Mouse (Mus musculus): Measurements from ENCODE around the gene Slc35f1.

The Slc35f1 gene

DNA sequence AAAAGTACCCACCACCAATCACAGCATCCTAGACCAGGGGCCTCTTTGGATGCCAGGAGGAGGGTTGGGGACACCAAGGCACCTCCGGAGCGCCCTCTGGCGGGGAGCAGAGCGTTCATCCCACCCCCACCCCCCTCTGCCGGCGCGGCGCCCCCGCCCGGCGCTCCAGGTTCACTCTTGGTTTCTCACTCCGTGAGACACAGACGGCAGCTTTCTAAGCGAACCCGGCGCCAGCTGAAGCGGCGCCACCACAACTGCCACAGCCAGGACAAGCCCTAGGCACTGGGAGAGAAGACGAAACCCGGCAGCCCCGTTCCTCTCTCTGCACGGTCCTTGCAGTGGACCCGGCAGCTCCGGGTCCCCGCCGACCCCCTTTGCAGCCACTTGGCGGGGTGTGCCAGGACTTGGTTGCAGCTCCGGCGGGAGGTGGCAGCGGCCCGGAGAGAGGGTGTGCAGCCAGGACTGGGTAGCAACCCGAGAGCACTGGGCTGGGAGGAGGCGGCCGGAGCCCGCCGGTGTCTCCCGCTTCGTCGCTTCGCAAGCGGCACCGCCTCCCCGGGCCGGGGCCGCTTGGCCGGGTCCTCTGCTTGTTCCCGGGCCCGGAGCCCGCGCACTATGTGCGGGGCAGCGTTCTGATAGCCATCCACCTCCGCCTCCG, at the start of gene Slc35f1:
Slc35f1 (plus strand) TSS at position 200 of the 658 bp plus-strand sequence.
- DNase-seq (ENCODE audit: low read depth): peak; percentile 4

DNA sequence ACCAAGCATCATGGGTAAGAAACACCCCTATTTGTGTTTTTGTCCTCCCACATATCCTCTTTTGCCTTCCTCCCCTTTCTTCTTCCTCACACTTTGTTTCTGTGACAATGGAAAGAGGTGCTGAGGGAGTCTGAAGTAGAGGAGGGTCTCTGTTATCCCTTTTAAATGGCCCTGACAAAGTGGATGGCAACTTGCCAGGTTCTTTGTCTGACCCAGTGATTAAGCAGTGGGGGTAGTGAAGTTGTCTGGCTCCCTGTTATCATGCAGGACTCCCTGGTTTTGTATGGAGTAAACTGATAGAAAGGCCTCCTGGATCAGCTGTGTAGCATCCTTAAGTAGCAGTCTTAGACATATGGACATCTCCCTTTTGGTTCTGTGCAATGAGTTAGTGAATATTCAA, 19.1 kb upstream of the Slc35f1 start:
- no peak for DNase-seq (ENCODE audit: low read depth)

DNA sequence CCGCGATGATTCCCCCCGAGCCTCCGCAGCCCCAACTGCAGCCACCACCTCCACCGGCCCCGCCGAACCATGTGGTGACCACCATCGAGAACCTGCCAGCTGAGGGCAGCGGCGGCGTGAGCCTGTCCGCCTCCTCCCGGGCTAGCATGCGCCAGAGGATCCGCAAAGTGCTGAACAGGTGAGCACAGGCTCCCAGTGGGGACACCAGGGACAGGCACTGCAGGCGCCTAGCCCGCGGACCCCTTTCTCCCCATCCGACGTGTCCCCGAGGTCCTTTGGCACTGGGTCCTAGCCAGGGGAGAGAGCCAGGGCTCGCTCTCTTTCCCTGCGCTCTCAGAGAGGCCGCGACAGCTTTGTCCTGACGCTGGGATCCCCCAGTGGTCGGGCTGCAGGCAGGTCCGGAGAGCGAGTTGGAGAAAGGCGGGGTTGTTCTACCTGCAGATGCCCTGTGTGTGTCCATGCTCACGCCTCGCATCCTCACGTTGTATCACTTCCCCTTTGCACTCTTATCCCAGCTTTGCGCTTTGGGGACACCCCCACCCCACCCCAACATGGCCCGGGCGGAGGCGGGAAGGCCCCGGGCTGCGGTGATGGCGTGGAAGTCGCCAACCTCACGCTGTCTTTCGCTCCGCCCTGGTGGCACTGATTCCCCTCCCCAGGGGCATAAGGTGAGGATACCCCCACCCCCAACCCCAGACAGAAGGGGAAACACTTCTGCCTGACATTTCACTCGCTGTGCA, 829 bp downstream of the Slc35f1 start:
- DNase-seq (ENCODE audit: low read depth): no peak

DNA sequence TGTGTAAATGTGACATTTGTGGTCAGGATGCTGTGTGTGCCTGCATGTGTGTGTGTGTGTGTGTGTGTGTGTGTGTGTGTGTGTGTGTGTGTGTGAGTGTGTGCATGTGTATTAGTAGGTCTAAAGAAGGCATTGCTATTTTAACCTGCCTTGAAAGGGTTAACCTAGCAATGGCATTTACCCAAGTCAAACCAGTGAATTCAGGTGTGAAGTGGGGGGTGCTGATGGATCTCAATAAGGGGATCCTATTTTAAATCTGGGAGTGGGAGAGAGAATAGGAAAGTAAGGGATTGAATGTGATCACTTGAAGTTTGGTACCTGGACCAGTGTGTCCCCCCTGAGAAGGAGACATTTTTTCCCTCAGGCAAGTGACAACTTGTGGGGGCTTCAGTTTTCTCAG, 13.4 kb downstream of the Slc35f1 start:
- DNase-seq (ENCODE audit: low read depth): no peak

DNA sequence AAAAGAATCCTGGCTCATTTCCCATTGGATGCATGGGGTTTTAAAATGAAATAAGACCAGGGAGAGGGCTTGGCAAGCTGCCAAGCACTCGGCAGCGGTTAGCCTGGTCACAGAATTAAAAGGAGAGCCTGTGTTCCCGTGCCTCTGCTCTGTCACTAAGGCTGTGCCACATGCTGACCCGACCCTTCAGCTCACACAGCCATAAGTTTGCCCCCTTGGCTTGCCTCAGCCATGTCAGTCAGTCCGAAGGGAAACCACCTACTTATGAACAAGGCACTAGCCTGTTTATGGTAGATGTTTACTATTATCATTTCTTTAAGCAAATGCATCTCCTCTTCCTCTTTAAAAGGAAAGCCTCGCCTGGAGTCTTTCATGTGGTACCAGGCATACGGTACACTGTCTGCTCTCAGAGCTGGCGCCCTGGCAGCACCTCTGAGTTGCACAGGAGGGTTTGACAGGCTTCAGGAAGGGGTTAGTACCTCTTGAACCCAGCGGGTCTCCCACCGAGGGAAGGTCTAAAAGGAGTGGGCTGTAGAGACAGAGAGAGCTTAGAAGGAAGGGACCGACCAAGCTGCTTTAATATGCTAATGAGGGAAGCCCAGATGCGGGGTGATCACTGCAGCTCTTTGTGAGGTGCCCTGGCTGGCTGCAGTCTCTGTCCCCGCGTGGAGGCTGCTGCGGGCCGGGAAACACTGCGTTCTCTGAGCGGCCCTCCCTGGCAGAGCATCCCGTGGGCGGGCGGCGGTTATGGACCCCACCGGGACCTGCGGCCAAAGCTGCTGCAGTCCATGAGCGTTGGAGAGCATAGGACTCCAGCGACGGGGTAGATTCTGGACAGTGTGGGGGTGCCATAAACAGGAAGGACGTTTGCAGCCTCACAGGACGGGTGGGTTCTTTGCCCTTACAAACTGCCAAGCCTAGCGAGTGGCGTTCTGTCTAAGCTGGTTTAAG, 14.0 kb downstream of the Slc35f1 start:
- DNase-seq (ENCODE audit: low read depth): no peak

DNA sequence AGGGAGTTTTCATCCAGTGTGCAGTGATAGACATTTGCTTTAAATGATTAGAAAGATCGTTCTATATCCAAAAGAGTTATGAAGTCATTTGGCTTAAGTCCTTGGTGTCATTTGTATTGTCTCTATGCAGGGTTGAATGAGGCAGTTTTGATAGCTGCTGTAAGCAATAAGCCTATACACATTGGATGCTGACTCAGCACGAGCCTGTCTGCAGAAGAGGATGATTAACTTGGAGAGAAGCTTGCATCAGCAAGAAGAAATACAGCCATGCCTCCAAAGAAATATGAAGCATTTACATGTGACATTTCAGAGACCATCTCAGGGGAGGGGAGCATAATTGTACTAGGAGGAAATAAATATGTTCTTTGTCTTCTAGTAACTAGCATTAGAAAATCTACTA, 19.1 kb downstream of the Slc35f1 start:
- DNase-seq (ENCODE audit: low read depth): no peak

DNA sequence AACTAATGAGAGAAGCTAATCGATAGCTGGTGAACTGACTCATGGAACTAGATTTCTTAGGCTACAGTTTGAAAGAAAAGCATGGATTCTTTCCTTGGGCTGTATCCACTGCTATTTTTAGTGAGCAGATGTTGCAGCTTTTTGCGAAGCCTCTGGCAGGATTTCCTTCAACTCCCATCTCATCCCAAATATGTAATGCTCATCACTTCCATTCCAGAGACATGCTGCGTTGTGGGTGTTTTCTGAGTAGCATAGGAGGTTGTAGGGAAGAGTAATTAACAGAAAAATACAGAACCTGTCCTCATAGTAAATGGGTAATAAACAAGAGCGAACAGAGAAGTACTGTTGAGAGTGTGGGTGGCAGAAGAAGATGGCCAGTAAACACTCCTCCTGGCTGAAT, 21.8 kb downstream of the Slc35f1 start:
- no peak for DNase-seq (ENCODE audit: low read depth)

DNA sequence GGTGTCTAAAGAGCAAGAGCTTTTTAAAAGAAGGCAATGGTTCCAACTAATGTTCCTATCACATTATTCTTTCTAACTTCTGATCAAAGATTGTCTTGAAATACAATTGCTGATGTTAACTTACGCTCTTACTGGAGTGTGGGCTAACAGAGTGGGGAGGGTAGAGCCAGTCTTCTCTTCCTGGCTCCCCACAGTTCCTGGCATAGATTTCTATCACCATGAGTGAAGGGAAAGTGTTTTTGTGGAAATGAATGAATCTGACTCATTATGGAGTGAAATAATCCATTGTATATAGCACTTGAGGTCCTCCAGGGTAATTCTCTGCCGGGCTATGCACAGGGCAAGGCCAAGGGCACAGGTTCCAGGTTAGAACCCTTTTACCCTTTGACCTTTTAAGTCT, 24.2 kb downstream of the Slc35f1 start:
- no peak for DNase-seq (ENCODE audit: low read depth)

DNA sequence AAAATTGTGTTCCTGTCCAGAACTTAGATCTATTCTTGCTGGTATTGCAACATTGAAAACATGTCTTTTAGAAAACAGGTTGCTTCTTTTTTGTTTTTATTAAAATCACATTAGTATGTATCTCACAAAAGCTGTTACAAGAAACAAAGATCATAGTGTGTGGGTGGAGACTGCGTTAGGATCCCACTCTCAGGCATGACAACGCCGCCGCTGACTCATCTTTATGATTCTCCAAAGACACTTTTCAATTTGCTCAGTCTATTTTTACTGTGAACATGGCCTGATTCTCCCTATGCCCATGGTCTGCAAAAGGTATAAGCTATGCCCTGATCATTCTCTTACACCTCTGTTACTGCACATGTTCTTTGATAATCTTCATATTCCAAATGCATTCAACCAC, 24.8 kb downstream of the Slc35f1 start:
- no peak for DNase-seq (ENCODE audit: low read depth)

DNA sequence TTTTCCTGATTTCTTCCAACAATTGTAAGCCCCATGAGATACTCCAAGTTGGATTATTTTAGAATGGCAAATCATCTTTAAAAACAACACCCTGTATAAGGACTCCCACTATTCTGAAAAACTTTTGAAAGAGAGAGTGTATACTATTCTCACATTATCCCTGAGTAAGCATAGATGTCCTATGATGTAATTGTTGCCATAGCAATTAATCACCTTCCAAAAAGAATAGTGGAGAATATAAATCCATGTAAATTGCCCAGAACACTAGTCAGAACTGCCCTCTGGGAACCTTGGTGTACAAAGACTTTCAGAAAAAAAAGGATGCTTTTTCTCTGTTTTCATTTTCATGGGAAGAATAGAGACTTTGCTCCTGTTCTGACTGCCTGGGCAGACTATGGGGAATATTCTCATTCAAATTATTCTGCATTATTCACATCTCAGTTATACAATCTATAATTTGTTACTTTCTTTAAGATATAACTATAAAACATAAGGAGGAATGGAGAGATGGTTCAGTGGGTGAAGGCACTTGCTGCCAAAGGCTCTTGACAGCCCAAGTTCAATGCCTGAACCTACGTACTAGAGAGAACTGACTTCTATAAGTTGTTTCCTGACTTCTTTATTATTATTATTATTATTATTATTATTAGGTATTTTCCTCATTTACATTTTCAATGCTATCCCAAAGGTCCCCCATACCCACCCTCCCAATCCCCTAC, 28.0 kb downstream of the Slc35f1 start:
- no peak for DNase-seq (ENCODE audit: low read depth)

DNA sequence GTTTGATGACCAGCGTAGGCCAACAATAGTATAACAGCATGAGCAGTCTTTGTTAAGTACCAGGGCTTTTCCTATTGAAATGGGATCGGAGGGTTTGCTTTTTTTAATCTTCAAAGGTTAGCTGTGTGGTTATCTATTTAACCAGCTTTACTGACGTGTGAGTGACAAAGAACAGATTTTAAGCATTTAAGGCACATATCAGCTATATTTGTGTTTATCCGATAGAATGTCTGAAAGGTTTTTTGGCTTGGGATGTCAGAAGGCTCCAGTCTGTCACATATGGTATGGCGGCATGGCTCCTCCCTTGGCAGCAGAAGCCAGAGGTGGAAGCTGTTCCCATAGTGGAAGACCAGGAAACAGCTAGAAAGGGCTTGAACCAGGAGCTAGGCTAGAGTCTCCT, 36.3 kb downstream of the Slc35f1 start:
- DNase-seq (ENCODE audit: low read depth): no peak

DNA sequence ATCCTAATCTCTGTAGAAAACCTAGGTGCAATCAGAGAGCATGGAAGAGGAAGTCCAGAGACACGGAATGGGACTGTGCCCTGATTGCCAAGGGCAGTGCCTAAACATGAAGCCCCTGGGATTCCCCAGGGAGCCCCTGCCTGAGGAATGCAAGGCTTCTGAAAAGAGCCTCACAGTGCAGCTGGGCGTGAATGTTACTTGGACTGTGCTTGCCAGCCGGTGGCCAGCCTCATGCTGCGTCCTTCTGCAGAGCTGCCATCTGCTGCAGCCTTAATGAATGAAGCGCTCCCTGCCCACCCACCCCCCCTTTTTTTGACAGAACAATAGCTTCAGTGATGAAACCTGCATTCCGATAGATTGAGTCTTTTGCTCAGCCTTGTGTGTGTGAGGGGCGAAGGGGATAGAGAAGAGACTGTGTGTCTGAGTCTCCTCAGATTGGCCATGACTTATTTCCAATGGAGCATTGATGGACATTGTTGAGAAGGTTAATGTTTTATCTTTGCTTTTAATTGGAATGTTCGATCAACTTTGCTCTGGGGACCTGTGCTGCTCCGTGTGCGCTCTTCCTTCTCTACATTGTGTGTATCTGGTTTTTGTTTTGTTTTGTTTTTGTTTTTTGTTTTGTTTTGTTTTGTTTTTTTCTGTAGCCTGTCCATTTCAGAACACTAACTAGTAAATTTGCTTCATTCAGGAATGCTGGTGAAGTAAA, 52.5 kb downstream of the Slc35f1 start:
- DNase-seq (ENCODE audit: low read depth): no peak

DNA sequence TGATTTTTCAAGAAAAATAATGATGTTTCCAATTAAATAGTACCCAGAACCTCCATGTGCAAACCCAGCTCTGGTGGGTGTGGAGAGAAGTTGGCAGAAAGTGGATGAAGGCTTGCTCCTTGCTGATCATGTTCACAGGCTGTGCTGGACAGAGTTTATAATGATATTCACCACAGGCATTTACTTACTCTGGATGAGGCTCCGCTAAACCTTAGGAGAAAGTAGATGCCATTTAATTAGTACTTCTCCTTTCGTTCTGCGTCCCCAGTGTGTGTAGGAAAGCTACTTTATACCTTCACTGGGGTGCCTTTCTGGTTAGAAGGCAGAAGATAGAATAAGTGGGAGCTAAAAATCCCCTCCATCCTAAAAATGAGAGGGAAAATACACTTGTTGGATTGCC, 53.5 kb downstream of the Slc35f1 start:
- DNase-seq (ENCODE audit: low read depth): no peak

DNA sequence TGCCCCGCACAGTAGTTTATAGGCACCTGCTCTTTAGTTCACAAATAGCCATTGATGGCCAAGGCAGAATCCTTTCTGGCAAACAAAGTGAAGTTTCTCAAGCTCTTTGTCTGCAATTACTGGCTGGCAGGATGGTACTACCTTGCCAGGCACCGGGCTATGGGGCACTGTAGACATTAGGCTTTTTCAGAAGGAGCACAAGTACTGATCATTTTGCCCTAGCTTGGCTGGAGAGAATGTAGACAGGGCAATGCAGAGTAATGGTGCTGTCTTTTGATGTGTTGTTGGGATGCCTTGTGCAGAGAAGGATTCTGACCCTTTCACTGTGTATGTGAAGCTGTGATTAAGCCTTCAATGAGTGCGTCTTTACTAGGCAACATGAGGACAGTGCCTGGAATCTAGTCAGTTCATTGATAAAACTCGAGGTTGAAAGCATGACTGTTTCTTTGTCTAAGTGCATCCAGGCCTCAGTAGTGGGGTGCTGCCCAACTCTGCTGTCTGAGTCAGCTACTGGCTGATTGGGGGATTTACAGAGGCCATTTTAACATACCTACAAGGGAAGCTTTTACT, 57.8 kb downstream of the Slc35f1 start:
- DNase-seq (ENCODE audit: low read depth): no peak

DNA sequence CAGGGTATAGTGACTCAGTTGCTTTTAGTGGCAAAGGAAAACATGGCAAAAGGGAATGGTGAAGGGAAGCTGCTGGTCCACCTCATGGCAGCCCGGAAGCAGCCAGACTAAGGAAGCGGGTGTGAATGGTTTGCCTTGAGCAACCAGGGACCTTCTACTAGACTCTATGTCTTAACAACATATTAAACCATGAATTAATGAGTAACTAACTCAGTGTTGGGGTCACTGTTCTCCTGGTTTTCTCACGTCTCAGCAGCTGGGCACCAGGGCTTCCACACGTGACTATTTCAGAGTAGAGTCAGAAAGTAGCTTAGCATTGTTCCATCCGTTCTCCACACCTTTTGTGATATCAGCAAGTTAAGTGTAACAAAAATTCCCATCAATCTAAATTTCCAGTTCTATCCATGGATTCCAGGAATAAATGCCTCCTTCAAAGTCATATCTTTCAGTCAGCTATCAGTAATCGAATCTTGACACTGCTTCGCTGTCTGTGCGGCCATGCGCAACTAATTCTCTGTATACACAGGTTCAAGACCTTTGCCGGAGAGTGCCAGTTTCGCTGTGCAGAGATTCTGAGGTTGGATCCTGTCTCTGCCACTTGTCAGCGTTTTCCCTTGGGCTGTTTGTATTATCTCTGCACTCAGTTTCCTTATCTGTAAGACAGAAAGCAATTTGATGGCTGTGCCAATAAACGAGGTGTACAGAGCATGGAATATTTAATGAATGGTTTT, 65.8 kb downstream of the Slc35f1 start:
- no peak for DNase-seq (ENCODE audit: low read depth)

DNA sequence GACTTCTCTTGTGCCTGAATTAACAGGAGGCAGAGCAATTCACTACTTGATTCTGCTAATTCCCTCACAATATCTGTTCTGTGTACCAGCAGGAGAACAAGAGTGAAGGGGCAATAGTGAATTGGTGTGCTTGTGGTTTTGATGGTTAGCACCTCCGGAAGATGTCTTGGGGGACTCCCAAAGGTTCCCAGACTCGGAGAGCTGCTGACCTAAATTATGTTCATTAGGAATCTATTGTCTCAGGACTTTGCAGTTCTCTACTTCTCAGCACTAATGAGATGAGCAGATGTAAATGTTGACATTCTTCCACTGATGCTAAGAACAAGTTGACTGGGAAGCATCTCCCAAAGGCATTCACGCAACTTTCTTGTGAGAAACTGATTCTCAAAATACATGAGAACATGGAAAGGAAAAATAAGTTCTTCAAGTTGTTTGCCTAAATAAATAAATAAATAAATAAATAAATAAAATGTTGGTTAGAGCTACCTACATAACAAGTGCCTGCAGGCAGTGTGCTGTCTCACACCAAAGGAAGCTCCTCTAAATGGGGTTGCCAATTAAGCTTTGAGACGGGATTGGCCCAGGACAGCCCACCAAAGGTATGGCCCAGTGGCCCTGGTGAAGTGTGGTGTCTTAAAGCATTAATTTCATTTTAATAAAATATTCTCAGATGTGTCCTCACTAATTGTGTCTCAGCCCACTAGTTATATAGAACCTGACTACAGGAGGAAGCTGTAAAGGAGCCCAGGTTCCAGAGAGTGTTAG, 67.3 kb downstream of the Slc35f1 start:
- no peak for DNase-seq (ENCODE audit: low read depth)

DNA sequence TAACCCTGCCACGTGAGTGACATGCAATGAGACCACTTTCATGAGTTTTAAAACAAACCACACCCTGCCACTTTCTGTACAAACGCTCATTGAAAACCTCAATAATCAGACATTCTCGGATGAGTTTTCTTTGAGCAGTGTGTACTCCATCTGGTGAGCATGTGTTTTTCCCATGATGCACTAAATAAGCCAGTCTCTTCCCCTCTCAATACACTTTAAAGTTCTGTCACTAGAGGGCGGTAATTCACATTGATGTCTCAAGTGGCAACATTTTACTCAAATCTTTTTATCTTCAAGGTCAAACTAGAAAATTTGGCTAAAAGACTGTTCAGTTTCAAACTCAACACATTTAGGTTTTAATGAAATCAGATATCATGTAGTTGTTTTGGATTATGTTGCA, 68.3 kb downstream of the Slc35f1 start:
- peak; percentile 23 for DNase-seq (ENCODE audit: low read depth)

DNA sequence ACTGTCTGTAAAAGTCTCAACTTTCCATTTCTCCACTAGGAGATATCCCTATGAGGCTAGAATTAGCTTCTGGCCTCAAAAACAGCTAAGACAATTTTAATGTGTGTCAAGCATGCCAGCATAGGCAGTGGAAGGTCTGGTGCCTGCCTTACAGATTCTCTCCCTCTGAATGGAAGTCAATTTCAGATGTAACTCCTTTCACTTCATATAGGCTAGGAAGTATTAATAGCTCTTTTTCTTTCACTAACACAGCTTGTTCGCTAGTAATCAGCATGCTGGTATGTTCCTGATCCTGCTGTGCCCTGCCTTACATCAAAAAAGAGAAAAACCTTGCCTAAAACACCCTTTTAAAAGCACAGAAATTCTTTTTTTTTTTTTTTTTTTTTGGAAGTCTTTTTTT, 70.2 kb downstream of the Slc35f1 start:
- no peak for DNase-seq (ENCODE audit: low read depth)

DNA sequence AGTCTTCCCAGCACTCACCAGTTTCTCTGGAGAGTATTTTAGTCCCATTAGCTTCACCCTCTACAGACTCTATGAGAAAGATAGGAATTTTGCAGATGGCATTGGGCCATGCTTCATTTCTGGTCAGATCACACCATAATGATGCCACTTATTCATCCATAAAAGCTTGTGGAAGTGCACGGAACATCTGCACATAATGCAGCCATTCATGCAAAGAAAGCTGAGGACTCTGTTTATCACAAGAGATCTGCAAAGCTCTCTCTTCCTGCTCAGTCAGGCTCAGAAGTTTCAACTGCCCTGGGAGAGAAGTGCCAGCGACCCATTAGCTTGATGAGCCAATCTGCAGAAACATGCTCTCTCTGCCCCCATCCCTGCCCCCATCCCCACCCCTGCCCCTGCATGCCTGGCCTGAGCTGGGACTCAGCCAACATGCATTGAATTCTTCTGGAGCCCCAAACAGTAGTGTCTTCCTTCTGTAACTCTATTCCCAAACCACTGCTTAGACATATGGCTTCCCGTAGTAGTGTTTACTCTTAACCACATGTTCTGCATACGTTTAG, 89.7 kb downstream of the Slc35f1 start:
- no peak for DNase-seq (ENCODE audit: low read depth)
